Mouse (Mus musculus): Measurements from ENCODE around the gene Ptprg. TPM values are rescaled to one million over a fixed set of nuclear protein-coding genes. Genes with fewer than 3 reads are reported as not detected.

The Ptprg gene
- polyA plus RNA-seq, 1 experiment from 2014 or later: 34.4 TPM

- Histone ChIP-seq H3K36me3 (peaks cover 10% of the 10 kb centered on the region), H3K4me2 (no peak overlapping the region), H3K4me3 (no peak overlapping the region), H3K27ac (no peak overlapping the region), H3K27me3 (no peaks in the 10 kb centered on the region), H3K9ac (no peak overlapping the region), H3K9me3 (no peaks in the 10 kb centered on the region), H3K4me1 (no peaks in the 10 kb centered on the region)
- no peak for ATAC-seq (ENCODE audit: insufficient number of reproducible peaks, insufficient read depth, low FRiP score, low TSS enrichment, low read depth)
- 45% methylated on average over 3 of the region's 3 CpGs for WGBS
These were observed 598.6 kb downstream of the Ptprg start for GRCm38 (mm10) chr14:12151927-12152326.

- H3K9me3 ChIP-seq: no peaks in the 10 kb centered on the region
These were observed 599.4 kb downstream of the Ptprg start for GRCm38 (mm10) chr14:12152748-12153147.

GRCm38 (mm10) chr14:12153599-12153998, 600.3 kb downstream of the Ptprg start:
- WGBS: 83% methylated on average over 13 of the region's 13 CpGs
- Histone ChIP-seq H3K27me3 (no peaks in the 10 kb centered on the region), H3K27ac (no peak overlapping the region), H3K9me3 (no peaks in the 10 kb centered on the region), H3K9ac (no peak overlapping the region), H3K4me3 (no peak overlapping the region), H3K4me1 (no peaks in the 10 kb centered on the region), H3K4me2 (no peak overlapping the region), H3K36me3 (peaks cover 8% of the 10 kb centered on the region)
- ATAC-seq (ENCODE audit: insufficient number of reproducible peaks, insufficient read depth, low FRiP score, low TSS enrichment, low read depth): no peak

More at GRCm38 (mm10) chr14:12152748-12153147, 599.4 kb downstream of the Ptprg start:
- Histone ChIP-seq H3K9ac (no peak overlapping the region), H3K36me3 (peaks cover 10% of the 10 kb centered on the region), H3K27ac (no peak overlapping the region), H3K4me3 (no peak overlapping the region), H3K27me3 (no peaks in the 10 kb centered on the region), H3K4me2 (no peak overlapping the region), H3K4me1 (no peaks in the 10 kb centered on the region)
- no peak for ATAC-seq (ENCODE audit: insufficient number of reproducible peaks, insufficient read depth, low FRiP score, low TSS enrichment, low read depth)
- WGBS: 94% methylated on average over 6 of the region's 6 CpGs

GRCm38 (mm10) chr14:12161738-12162310, 608.5 kb downstream of the Ptprg start:
- 84% methylated on average over 14 of the region's 14 CpGs for WGBS
- Histone ChIP-seq H3K36me3 (peaks cover 5% of the 10 kb centered on the region; the same call in 1 of the 2 replicates), H3K4me2 (no peak overlapping the region), H3K4me1 (0 out of 2 replicates have a peak, but pooled peaks cover 3% of the 10 kb centered on the region), H3K27ac (no peak overlapping the region), H3K4me3 (no peak overlapping the region), H3K9me3 (no peaks in the 10 kb centered on the region), H3K27me3 (no peaks in the 10 kb centered on the region), H3K9ac (no peak overlapping the region)
- no peak for ATAC-seq (ENCODE audit: insufficient number of reproducible peaks, insufficient read depth, low FRiP score, low TSS enrichment, low read depth)

- H3K36me3 ChIP-seq: peaks cover 5% of the 10 kb centered on the region; the same call in 1 of the 2 replicates
- no peaks in the 10 kb centered on the region for H3K9me3 ChIP-seq
- no peak overlapping the region for H3K27ac ChIP-seq
- no peak overlapping the region for H3K9ac ChIP-seq
- H3K27me3 ChIP-seq: no peaks in the 10 kb centered on the region
- no peak overlapping the region for H3K4me3 ChIP-seq
- ATAC-seq (ENCODE audit: insufficient number of reproducible peaks, insufficient read depth, low FRiP score, low TSS enrichment, low read depth): no peak
- WGBS: 74% methylated on average over 5 of the region's 5 CpGs
- H3K4me1 ChIP-seq: 0 out of 2 replicates have a peak, but pooled peaks cover 3% of the 10 kb centered on the region
- no peak overlapping the region for H3K4me2 ChIP-seq
These were observed 609.1 kb downstream of the Ptprg start for GRCm38 (mm10) chr14:12162331-12162854.

GRCm38 (mm10) chr14:12163196-12163595, 609.9 kb downstream of the Ptprg start:
- H3K36me3 ChIP-seq: peaks cover 5% of the 10 kb centered on the region; the same call in 1 of the 2 replicates
- no peak overlapping the region for H3K9ac ChIP-seq
- no peak overlapping the region for H3K4me2 ChIP-seq
- 90% methylated on average over 4 of the region's 4 CpGs for WGBS
- no peak overlapping the region for H3K27ac ChIP-seq
- no peak overlapping the region for H3K4me3 ChIP-seq
- no peaks in the 10 kb centered on the region for H3K27me3 ChIP-seq
- ATAC-seq (ENCODE audit: insufficient number of reproducible peaks, insufficient read depth, low FRiP score, low TSS enrichment, low read depth): no peak
- H3K9me3 ChIP-seq: no peaks in the 10 kb centered on the region
- H3K4me1 ChIP-seq: 0 out of 2 replicates have a peak, but pooled peaks cover 3% of the 10 kb centered on the region

- Histone ChIP-seq H3K4me2 (no peak overlapping the region), H3K4me3 (no peak overlapping the region), H3K4me1 (0 out of 2 replicates have a peak, but pooled peaks cover 1% of the 10 kb centered on the region), H3K36me3 (no peaks in the 10 kb centered on the region; the same call in 1 of the 2 replicates), H3K27me3 (no peaks in the 10 kb centered on the region), H3K27ac (no peak overlapping the region), H3K9ac (no peak overlapping the region), H3K9me3 (no peaks in the 10 kb centered on the region)
- 81% methylated on average over 4 of the region's 4 CpGs for WGBS
- no peak for ATAC-seq (ENCODE audit: insufficient number of reproducible peaks, insufficient read depth, low FRiP score, low TSS enrichment, low read depth)
These were observed 613.9 kb downstream of the Ptprg start for GRCm38 (mm10) chr14:12167215-12167614.

- no peak overlapping the region for H3K4me3 ChIP-seq
- no peaks in the 10 kb centered on the region for H3K9me3 ChIP-seq
- 84% methylated on average over 8 of the region's 8 CpGs for WGBS
- no peak overlapping the region for H3K27ac ChIP-seq
- no peaks in the 10 kb centered on the region; the same call in 1 of the 2 replicates for H3K36me3 ChIP-seq
- no peak for ATAC-seq (ENCODE audit: insufficient number of reproducible peaks, insufficient read depth, low FRiP score, low TSS enrichment, low read depth)
- H3K27me3 ChIP-seq: no peaks in the 10 kb centered on the region
- H3K4me1 ChIP-seq: no peaks in the 10 kb centered on the region
- no peak overlapping the region for H3K9ac ChIP-seq
- no peak overlapping the region for H3K4me2 ChIP-seq
These were observed 614.3 kb downstream of the Ptprg start for GRCm38 (mm10) chr14:12167651-12168050.

GRCm38 (mm10) chr14:12177436-12177835, 624.1 kb downstream of the Ptprg start:
- no peak overlapping the region for H3K9ac ChIP-seq
- no peaks in the 10 kb centered on the region for H3K4me1 ChIP-seq
- no peaks in the 10 kb centered on the region for H3K9me3 ChIP-seq
- H3K27ac ChIP-seq: no peak overlapping the region
- no peak overlapping the region for H3K4me2 ChIP-seq
- no peak overlapping the region for H3K4me3 ChIP-seq
- 49% methylated on average over 5 of the region's 5 CpGs for WGBS
- ATAC-seq (ENCODE audit: insufficient number of reproducible peaks, insufficient read depth, low FRiP score, low TSS enrichment, low read depth): no peak
- no peaks in the 10 kb centered on the region for H3K27me3 ChIP-seq
- H3K36me3 ChIP-seq: no peaks in the 10 kb centered on the region

GRCm38 (mm10) chr14:12178645-12179044, 625.3 kb downstream of the Ptprg start:
- WGBS: 82% methylated on average over 1 of the region's 1 CpGs
- H3K36me3 ChIP-seq: no peaks in the 10 kb centered on the region
- H3K4me1 ChIP-seq: no peaks in the 10 kb centered on the region
- no peak overlapping the region for H3K4me3 ChIP-seq
- H3K27ac ChIP-seq: no peak overlapping the region
- ATAC-seq (ENCODE audit: insufficient number of reproducible peaks, insufficient read depth, low FRiP score, low TSS enrichment, low read depth): no peak
- H3K9ac ChIP-seq: no peak overlapping the region
- no peaks in the 10 kb centered on the region for H3K9me3 ChIP-seq
- no peak overlapping the region for H3K4me2 ChIP-seq
- no peaks in the 10 kb centered on the region for H3K27me3 ChIP-seq

GRCm38 (mm10) chr14:12180116-12180515, 626.8 kb downstream of the Ptprg start:
- H3K36me3 ChIP-seq: no peaks in the 10 kb centered on the region
- no peak overlapping the region for H3K9ac ChIP-seq
- no peaks in the 10 kb centered on the region for H3K4me1 ChIP-seq
- H3K9me3 ChIP-seq: no peaks in the 10 kb centered on the region
- H3K4me2 ChIP-seq: no peak overlapping the region
- H3K4me3 ChIP-seq: no peak overlapping the region
- 75% methylated on average over 3 of the region's 3 CpGs for WGBS
- no peak for ATAC-seq (ENCODE audit: insufficient number of reproducible peaks, insufficient read depth, low FRiP score, low TSS enrichment, low read depth)
- no peak overlapping the region for H3K27ac ChIP-seq
- H3K27me3 ChIP-seq: no peaks in the 10 kb centered on the region

GRCm38 (mm10) chr14:12185040-12185439, 631.7 kb downstream of the Ptprg start:
- Histone ChIP-seq H3K9me3 (no peaks in the 10 kb centered on the region), H3K27ac (no peak overlapping the region), H3K27me3 (no peaks in the 10 kb centered on the region), H3K4me2 (no peak overlapping the region), H3K4me3 (no peak overlapping the region), H3K36me3 (no peaks in the 10 kb centered on the region), H3K9ac (no peak overlapping the region), H3K4me1 (peaks cover 14% of the 10 kb centered on the region)
- ATAC-seq (ENCODE audit: insufficient number of reproducible peaks, insufficient read depth, low FRiP score, low TSS enrichment, low read depth): no peak
- WGBS: 69% methylated on average over 4 of the region's 4 CpGs

Measured in embryonic facial prominence, embryonic 13.5 days (tissue).